Mouse (Mus musculus) spleen, postnatal 36 days (tissue): Measurements from ENCODE around the gene Gm28845.
A peak's percentile ranks its signal among the peaks of the same experiment; 100 is the strongest.
"Not testable (repeated sequence)": the region's sequence is repeated elsewhere in the genome, so short reads cannot be mapped to it uniquely, and the experiment has no call there.

Experiments used
- DNase-seq, 2 experiments: peaks; one replicate each; pipeline ENCODE4 v3.0.0; 2022; ENCODE audit warnings: low spot score in 2 of 2, mixed read lengths in 1 of 2

Gm28845 gene

DNA sequence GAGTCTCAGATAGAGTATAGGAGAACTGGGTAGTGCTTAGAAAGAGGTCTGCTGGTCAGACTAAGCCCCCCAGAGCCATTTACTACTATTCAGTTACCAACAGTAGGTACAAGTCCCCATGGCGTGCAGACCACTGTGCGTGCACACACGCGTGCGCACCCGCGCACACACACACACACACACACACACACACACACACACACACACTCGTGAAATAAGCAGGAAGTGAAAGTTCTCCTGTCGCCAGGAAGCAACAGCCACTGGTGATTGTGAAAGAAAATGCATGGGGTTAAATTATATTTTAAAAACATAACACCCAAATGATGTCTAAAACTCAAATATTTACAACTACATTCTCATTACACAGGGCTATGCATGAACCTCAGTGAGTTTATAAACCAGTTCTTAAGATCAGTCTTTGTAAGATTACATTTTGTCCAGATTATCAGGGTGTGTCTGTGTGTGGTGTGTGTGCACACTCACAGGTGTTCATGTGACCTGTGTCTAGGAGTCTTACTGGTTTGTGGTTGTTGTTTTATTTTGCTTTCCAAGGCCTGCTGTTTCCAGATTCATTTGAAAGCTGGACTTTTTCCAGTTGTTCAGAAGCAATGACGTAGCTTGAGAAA, 11.6 kb downstream of the Gm28845 start:
- no peak for DNase-seq

- DNase-seq = no peak
Observed at GRCm38 (mm10) chr1:65103273-65103672, 16.1 kb downstream of the Gm28845 start, which contains the start of gene Cryga. Gene Cryga (minus strand): TSS chr1:65103373.

DNA sequence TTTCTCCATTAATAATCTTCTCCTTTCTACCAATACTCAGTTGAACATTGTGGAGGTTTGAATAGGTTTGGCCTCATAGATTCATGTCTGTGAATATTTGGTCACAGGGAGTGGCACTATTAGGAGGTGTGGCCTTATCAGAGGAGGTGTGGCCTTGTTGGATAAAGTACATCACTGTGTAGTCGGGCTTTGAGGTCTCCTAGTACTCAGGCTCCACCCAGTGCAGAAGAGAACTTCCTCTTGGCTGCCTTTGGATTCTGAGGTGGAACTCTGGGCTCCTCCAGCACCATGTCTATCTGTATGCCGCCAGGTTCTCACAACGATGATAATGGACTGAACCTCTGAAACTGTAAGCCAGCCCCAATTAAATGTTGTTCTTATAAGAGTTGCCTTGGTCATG, 22.4 kb downstream of the Gm28845 start:
- no peak for DNase-seq

DNA sequence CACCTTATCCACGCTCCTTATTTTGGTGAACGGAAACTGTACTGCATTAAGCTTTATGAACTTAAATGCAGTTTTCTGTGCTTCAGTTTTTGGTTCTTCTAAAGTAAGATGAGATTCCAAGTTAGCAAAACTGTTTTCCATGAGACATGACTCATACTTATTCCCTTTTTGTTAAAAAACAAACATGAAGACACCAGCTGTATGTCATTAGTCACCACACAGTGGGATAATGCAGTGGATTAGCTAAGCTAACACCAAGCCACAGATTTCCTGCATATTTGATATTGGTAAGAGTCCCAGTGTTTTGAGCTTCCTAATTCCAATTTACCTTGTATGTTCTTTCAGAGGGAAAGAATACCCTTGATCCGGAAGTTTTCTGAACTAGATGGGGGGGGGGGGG, 27.8 kb downstream of the Gm28845 start:
- DNase-seq = no peak

- DNase-seq = peak in 1 of 2 experiments; percentile 23
Observed at GRCm38 (mm10) chr1:65090370-65090769, 29.0 kb downstream of the Gm28845 start.

DNA sequence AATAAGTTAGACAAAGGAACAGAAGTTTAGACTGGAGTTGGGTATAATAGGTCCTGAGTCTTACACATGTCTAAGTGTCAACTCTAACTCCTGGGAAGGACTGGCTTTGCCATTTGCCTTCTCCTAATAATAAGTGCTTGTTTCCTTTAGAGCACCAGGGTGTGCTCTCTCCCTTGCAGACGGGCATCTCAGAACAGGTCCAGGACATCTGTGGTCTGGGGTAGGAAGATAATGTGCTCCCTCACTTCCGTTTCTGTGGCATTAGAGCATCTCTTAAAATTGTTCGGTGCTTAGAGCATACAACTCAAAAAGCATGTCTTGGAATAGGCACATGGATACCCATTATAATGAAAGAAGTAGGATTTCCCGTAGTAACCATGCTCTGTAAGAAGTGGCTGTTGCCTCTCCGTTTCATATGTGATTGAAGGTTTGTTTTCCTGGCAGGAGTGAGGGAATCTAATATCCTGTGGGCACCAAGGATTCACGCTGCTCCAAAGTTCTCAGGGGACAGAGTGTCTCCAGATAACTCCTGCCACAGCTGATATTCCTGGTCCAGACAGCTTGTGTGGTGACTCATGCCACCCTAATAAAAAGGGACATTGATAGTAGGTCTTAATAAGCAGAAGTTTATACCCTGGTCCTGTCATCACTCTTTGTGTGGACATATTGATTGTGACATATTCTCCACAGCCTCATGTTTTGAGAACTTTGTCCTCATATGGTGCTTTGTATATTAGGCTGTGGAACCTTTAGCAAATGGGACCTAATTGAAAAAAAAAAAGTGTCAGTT, 30.6 kb downstream of the Gm28845 start:
- DNase-seq = no peak

GRCm38 (mm10) chr1:65082188-65082587, 37.2 kb downstream of the Gm28845 start, which contains the start of gene Crygb:
Gene Crygb (minus strand): TSS chr1:65082288.
- no peak for DNase-seq

DNA sequence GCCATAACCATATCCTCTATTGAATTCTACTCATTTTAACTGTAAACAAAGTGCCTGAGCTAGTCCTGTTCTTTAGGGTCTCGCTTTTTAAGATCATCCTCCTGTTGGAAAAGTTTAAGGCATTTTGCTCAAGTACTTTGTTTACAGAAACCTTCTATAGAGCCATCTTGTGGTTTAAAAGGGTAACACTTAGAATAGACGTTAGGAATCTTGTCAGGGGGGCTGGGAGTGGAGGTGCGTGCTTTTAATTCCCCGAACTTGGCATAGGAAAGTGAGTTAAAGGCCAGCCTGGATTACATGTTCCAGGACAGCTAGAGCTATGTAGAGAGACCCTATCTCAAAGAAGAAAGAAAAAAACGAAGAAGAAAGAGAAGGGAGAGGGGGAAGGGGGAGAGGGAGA, 43.8 kb downstream of the Gm28845 start:
- no peak for DNase-seq

DNA sequence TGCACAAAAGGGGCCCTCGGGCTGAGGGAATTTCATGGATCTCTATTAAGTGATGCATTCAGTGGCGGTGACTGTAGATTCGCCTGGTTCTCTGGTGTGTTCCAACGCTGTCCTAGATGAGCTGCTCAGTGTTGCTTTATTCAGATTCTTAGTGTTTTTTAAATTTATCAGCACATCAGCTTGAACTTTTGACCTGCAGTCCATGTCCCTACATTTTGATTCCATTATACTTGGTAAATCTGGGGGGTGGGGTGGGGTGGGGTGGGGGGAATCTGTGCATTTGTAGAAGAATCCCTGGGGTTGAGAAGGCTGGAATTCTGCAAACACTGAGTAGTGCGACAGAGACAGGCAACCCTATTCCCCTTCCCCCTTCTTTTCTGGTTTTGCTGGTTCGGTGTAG, 45.8 kb downstream of the Gm28845 start, which contains the start of gene Crygc:
Gene Crygc, minus strand, starts transcription at position 101 of the 400 bp plus-strand sequence.
- no peak for DNase-seq

GRCm38 (mm10) chr1:65067842-65068241, 51.5 kb downstream of the Gm28845 start:
- DNase-seq = no peak

- no peak for DNase-seq
Observed at GRCm38 (mm10) chr1:65064201-65064600, 55.2 kb downstream of the Gm28845 start.

DNA sequence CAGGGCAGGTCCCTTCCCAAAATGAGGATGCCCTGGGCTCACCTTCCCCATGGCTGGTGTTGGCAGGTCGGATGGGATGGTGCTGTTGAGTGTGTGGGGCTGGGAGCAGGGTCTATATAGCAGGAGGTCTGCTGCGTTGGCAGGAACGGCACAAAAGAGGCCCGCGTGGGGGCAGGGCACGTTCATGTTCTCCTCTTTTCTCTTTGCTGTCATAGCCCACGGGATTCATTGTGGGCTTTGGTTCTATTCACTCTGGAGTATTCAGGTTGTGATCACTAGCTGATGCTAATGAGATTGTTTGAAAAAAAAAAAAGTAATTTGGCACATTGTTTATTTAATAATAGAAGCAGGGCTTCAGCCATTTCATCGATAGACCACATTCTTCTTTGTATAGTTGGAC, 56.0 kb downstream of the Gm28845 start, which contains the start of gene Crygd:
Gene Crygd, minus strand, starts transcription at position 101 of the 400 bp plus-strand sequence.
- DNase-seq = no peak

- DNase-seq = no peak
Observed at GRCm38 (mm10) chr1:65052140-65052539, 67.2 kb downstream of the Gm28845 start.

DNA sequence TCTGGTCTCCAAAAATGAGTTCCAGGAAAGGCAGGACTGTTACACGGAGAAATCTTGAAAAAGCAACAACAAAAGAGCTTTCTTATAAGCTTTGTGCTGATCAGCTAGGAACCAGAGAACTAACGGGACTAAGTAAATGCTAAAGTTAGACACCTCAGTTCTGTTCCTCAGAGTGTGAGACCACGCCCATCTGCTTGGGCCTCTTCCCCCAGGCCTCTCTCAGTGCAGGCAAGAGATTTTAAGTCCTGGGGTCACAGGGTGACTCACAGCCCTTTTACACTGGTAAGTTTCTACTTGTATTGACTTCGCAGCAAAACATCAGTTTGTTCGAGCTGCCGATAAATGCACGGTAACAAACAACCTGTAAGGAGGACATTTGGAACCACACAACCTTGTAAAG, 67.7 kb downstream of the Gm28845 start:
- DNase-seq = no peak

- not testable (repeated sequence) for DNase-seq
Observed at GRCm38 (mm10) chr1:65050952-65051351, 68.4 kb downstream of the Gm28845 start, which contains the start of gene Cryge. Gene Cryge (minus strand): TSS chr1:65051149.
